Mouse (Mus musculus): Measurements from ENCODE around the gene Hectd1. TPM values are rescaled to one million over a fixed set of nuclear protein-coding genes. Genes with fewer than 3 reads are reported as not detected.
A peak's percentile ranks its signal among the peaks of the same experiment; 100 is the strongest.

Gene Hectd1
- polyA plus RNA-seq, 1 experiment from 2014 or later, result 31.1 TPM

DNA sequence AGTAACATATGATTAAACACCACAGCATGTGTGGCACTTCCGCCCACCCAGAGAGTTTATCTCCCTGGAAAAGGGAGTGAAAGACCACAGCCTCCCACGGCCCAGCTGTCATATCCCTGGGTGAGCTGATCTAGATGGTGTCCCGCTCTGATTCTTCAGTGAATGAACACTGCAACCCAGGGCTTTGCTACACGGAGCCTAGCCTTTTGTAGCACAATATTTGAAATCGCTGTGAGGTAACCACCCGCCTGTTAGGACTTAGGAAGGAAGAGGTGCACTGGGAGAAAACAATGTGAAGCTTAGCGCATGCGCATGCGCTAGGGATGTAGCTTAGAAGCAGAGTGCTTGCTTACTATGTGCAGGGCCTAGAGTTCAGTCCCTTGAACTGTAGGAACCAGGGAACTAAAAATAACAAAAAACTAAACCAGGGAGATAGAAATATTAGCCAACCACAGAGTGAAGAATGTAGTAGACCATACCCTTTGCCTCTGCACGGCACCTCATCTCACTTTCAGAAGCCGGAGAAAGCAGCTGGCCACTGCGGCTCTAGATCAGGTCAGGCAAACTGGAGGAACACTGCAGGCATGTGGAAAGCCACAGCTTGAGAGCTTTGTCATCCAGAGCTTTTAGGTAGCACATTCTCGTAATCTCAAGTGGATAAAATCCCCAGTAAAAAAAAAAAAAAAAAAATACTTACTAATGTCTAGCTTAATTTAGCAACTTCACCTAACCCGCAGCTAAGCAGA is 120.2 kb downstream of the Hectd1 start:
- H3K27ac ChIP-seq, result no peak overlapping the region
- H3K36me3 ChIP-seq, result no peaks in the 10 kb centered on the region
- ATAC-seq, result no peak

DNA sequence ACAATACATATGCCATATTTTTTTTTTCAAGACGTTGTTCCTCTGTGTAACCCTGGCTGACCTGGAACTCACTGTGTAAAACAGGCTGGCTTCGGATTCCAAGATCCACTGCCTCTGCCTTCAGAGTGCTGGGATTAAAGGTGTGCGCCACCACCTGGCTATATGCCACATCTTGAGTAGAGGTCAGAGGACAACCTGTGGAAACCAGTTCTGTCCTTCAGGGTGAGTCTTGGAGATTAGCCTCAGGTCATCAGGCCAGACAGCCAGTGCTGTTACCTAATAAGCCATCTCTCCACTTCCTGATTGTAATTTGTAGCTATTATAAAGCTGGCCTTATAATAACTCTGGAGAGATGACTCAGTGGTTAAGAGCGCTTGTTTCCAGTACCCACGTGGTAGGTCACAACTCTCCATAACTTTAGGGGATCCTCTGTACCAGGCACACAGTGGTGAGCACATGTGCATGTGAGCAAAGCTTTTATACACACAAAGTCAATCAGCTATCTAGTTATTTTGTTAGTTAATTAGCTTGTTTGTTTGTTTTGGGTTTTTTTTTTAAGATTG is 122.6 kb downstream of the Hectd1 start:
- 76% methylated on average over 5 of the region's 5 CpGs for WGBS
- no peak overlapping the region for H3K27ac ChIP-seq
- ATAC-seq, result peak; percentile 43

More for the DNA sequence above, 120.2 kb downstream of the Hectd1 start:
- H3K4me1 ChIP-seq (replicated peaks), result no peaks in the 10 kb centered on the region; the same call in 1 of the 2 replicates
- H3K27me3 ChIP-seq (replicated peaks), result no peaks in the 10 kb centered on the region
- no peaks in the 10 kb centered on the region for H3K9me3 ChIP-seq
- H3K4me2 ChIP-seq (replicated peaks), result no peak overlapping the region
- WGBS, result 71% methylated on average over 14 of the region's 14 CpGs
- no peak overlapping the region for H3K4me3 ChIP-seq (replicated peaks)
- no peak overlapping the region for H3K9ac ChIP-seq

GRCm38 (mm10) chr12:51705778-51706177 is 123.6 kb downstream of the Hectd1 start:
- Histone ChIP-seq H3K36me3 (no peaks in the 10 kb centered on the region), H3K27me3 (replicated peaks) (no peaks in the 10 kb centered on the region), H3K4me2 (replicated peaks) (no peak overlapping the region), H3K9ac (no peak overlapping the region), H3K27ac (no peak overlapping the region), H3K4me3 (replicated peaks) (no peak overlapping the region), H3K4me1 (replicated peaks) (no peaks in the 10 kb centered on the region; the same call in 1 of the 2 replicates), H3K9me3 (no peaks in the 10 kb centered on the region)
- WGBS, result 61% methylated on average over 12 of the region's 12 CpGs
- ATAC-seq, result no peak

More for the DNA sequence above, 122.6 kb downstream of the Hectd1 start:
- Histone ChIP-seq H3K4me2 (replicated peaks) (no peak overlapping the region), H3K4me3 (replicated peaks) (no peak overlapping the region), H3K9me3 (no peaks in the 10 kb centered on the region), H3K36me3 (no peaks in the 10 kb centered on the region), H3K9ac (no peak overlapping the region), H3K4me1 (replicated peaks) (no peaks in the 10 kb centered on the region; the same call in 1 of the 2 replicates), H3K27me3 (replicated peaks) (no peaks in the 10 kb centered on the region)

DNA sequence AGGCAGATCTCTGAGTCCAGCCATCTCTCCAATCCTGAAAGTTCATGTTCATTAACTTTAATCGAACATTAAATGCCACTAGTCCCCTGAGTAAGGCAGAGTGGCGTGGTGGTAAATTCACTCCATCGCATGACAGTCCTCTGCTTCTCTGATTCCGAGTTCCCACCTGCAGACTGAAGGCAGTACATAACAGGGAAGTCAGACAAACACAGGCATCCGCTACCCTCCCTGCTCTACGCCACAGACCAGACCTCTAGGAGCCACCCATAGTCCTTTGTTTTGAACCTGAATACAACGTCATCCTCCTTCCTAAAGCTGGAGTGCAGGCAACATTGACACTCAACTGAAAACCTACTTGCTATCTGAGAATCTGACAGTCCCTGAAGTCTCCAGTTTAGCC is 124.8 kb downstream of the Hectd1 start:
- H3K9me3 ChIP-seq, result no peaks in the 10 kb centered on the region
- H3K4me2 ChIP-seq (replicated peaks), result no peak overlapping the region
- H3K9ac ChIP-seq, result no peak overlapping the region
- ATAC-seq, result no peak
- H3K27me3 ChIP-seq (replicated peaks), result no peaks in the 10 kb centered on the region
- no peak overlapping the region for H3K27ac ChIP-seq
- 82% methylated on average over 7 of the region's 7 CpGs for WGBS
- H3K4me3 ChIP-seq (replicated peaks), result no peak overlapping the region
- H3K36me3 ChIP-seq, result no peaks in the 10 kb centered on the region
- H3K4me1 ChIP-seq (replicated peaks), result no peaks in the 10 kb centered on the region

DNA sequence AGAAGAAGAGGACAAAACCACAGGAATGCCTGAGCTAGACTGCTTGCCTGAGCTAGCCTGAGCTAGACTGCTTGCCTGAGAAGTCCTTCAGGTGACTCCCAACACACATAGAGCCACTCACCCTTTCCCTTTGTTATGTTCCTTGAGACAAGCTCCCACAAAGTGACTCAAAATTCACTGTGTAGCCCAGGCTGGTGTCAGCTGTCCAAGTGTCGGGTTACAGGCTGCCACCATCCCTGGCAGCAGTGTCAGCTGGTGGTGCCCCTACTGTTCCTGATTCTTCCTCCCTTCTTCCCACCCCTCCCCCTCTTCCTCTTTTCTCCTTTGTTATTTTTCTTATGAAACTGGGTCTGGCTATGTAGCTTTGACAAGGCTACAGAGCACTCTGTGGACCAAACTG is 125.5 kb downstream of the Hectd1 start:
- WGBS, result 62% methylated on average over 1 of the region's 1 CpGs
- H3K27me3 ChIP-seq (replicated peaks), result no peaks in the 10 kb centered on the region
- H3K36me3 ChIP-seq, result no peaks in the 10 kb centered on the region
- H3K9me3 ChIP-seq, result no peaks in the 10 kb centered on the region
- no peaks in the 10 kb centered on the region for H3K4me1 ChIP-seq (replicated peaks)
- ATAC-seq, result no peak
- no peak overlapping the region for H3K9ac ChIP-seq
- H3K27ac ChIP-seq, result no peak overlapping the region
- H3K4me3 ChIP-seq (replicated peaks), result no peak overlapping the region
- no peak overlapping the region for H3K4me2 ChIP-seq (replicated peaks)

- Histone ChIP-seq H3K36me3 (no peaks in the 10 kb centered on the region), H3K27me3 (replicated peaks) (no peaks in the 10 kb centered on the region), H3K4me3 (replicated peaks) (no peak overlapping the region), H3K9me3 (no peaks in the 10 kb centered on the region), H3K4me1 (replicated peaks) (no peaks in the 10 kb centered on the region), H3K9ac (no peak overlapping the region), H3K27ac (no peak overlapping the region), H3K4me2 (replicated peaks) (no peak overlapping the region)
- ATAC-seq, result no peak
Measured at GRCm38 (mm10) chr12:51701723-51702122, 127.6 kb downstream of the Hectd1 start.

- H3K9ac ChIP-seq, result no peak overlapping the region
- 50% methylated on average over 8 of the region's 8 CpGs for WGBS
- ATAC-seq, result peak; percentile 86
Measured at GRCm38 (mm10) chr12:51699623-51700393, 129.5 kb downstream of the Hectd1 start.

GRCm38 (mm10) chr12:51696157-51696556 is 133.2 kb downstream of the Hectd1 start:
- H3K36me3 ChIP-seq, result no peaks in the 10 kb centered on the region
- WGBS, result 91% methylated on average over 2 of the region's 2 CpGs
- H3K9ac ChIP-seq, result no peak overlapping the region
- H3K4me3 ChIP-seq (replicated peaks), result no peak overlapping the region
- ATAC-seq, result no peak
- H3K4me2 ChIP-seq (replicated peaks), result no peak overlapping the region
- no peaks in the 10 kb centered on the region for H3K9me3 ChIP-seq
- 0 out of 2 replicates have a peak, but pooled peaks cover 3% of the 10 kb centered on the region for H3K4me1 ChIP-seq (replicated peaks)
- no peak overlapping the region for H3K27ac ChIP-seq
- H3K27me3 ChIP-seq (replicated peaks), result no peaks in the 10 kb centered on the region

More at GRCm38 (mm10) chr12:51699623-51700393, 129.5 kb downstream of the Hectd1 start:
- no peak overlapping the region for H3K4me3 ChIP-seq (replicated peaks)
- no peaks in the 10 kb centered on the region for H3K4me1 ChIP-seq (replicated peaks)
- H3K27me3 ChIP-seq (replicated peaks), result no peaks in the 10 kb centered on the region
- H3K36me3 ChIP-seq, result no peaks in the 10 kb centered on the region
- no peak overlapping the region for H3K27ac ChIP-seq
- no peaks in the 10 kb centered on the region for H3K9me3 ChIP-seq
- H3K4me2 ChIP-seq (replicated peaks), result no peak overlapping the region

- no peak for ATAC-seq
- no peak overlapping the region for H3K27ac ChIP-seq
- no peak overlapping the region for H3K4me3 ChIP-seq (replicated peaks)
- 78% methylated on average over 1 of the region's 1 CpGs for WGBS
- no peak overlapping the region for H3K9ac ChIP-seq
- no peak overlapping the region for H3K4me2 ChIP-seq (replicated peaks)
- 0 out of 2 replicates have a peak, but pooled peaks cover 3% of the 10 kb centered on the region for H3K4me1 ChIP-seq (replicated peaks)
- H3K9me3 ChIP-seq, result no peaks in the 10 kb centered on the region
- H3K36me3 ChIP-seq, result no peaks in the 10 kb centered on the region
- no peaks in the 10 kb centered on the region for H3K27me3 ChIP-seq (replicated peaks)
Measured at GRCm38 (mm10) chr12:51694966-51695365, 134.4 kb downstream of the Hectd1 start.

DNA sequence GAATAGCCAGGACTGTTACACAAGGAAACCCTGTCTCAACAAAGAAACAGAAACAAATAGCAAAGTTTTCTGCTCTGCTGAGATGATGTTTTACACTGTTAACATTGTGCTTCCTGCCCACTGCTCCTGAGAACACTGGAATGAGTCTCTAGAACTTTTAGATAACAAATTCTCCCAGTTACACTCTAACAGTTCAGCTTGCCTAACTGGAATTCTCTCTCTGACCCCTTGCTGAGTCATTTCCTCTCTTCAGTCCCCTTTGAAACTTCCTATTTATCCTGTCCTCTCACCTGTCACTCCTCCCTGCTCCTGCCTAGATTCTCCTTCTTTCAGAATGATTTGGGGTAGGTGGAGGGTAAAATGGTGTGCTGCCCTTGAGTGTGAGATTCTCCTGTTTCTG is 135.2 kb downstream of the Hectd1 start:
- H3K4me1 ChIP-seq (replicated peaks), result 0 out of 2 replicates have a peak, but pooled peaks cover 3% of the 10 kb centered on the region
- H3K4me3 ChIP-seq (replicated peaks), result no peak overlapping the region
- H3K36me3 ChIP-seq, result no peaks in the 10 kb centered on the region
- no peak overlapping the region for H3K4me2 ChIP-seq (replicated peaks)
- H3K27me3 ChIP-seq (replicated peaks), result no peaks in the 10 kb centered on the region
- no peak overlapping the region for H3K27ac ChIP-seq
- ATAC-seq, result no peak
- H3K9ac ChIP-seq, result no peak overlapping the region
- H3K9me3 ChIP-seq, result no peaks in the 10 kb centered on the region
